Mouse (Mus musculus): ENCODE results near the gene Golgb1.

GRCm38 (mm10) chr16:36927495-36928105 lies 52.7 kb downstream of the Golgb1 start:
- TF ChIP-seq CTCF (conservative IDR thresholded peaks at IDR 0.05; ENCODE audit: low read length) (no peak), POU5F1 (IDR thresholded peaks at IDR 0.05; ENCODE audit: borderline replicate concordance, low read length) (no peak), NANOG (IDR thresholded peaks at IDR 0.05; ENCODE audit: borderline replicate concordance, low read length) (no peak)
